Mouse (Mus musculus) testis, postnatal 14 days (tissue): Measurements from ENCODE around the gene Foxp1.

Source experiments
- DNase-seq: peaks from one replicate; pipeline ENCODE4 v3.0.0; 2021; ENCODE audit warnings: low spot score

Gene Foxp1

DNA sequence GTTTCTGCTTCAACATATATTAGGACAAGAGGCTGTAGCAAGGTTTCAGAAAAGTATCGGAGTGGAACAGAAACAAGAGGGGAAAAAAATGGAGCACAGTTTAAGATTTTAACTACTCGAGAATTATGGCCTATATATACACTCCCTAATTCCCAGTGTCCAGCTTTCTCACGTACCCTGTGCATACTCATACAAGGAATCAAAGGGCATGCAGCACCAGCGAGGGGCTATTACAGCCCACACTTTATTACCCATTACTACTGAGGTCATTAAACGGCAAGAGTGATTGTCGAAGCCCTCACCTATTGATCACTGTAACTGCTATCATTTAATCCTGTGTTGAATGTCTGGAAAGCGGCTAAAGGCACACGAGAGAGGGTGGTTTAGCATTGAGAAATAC is 502.8 kb downstream of the Foxp1 start:
- no peak for DNase-seq

DNA sequence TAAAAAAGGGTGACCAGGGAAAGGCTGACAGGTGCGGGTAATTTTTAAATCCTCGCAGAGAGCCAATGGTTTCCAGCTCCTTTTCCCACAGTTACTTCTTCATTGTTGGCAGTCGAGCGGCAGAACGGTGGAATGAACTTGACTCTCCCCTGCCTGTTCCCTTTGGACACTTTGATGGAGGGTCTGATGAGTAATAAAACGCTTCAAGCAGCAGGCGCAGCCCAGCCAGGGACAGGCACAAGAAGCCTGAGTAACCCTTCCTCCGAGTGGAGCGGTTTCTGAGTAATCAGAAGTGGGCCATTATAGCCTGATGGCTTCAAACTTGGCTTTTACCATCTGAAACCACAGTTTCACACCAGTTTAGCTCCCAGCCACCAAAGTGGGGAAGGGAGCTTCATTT is 503.3 kb downstream of the Foxp1 start:
- no peak for DNase-seq

DNA sequence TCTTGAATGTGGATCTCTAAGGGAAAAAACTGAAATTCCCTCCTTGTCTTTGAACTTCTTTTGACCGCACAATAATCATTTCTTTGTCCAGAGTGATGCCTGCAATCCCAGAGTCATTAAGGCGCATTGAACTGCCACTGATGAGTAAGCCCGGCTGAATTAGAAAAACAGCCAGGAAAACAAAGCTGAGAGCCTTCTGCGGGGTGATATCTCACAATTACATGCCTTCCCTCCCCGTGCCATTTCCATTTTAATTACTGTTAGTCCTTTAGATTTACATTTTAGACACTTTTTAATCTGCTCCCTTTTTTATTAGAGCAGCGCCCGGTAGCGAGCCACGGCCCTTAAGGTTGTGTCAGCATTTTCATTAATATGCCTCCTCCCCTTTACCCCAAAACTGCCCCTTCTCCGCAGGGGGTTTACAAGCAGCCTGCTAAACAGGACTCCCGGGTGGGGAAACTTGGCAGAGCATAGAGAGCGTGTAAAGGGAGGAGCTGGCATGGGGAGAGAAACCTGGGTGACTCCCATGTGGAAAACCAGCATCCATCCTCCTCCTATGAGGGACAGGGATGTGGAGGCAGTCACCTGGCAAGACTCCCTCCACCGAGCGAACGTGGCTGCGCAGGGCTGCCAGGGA is 508.5 kb downstream of the Foxp1 start:
- no peak for DNase-seq

DNA sequence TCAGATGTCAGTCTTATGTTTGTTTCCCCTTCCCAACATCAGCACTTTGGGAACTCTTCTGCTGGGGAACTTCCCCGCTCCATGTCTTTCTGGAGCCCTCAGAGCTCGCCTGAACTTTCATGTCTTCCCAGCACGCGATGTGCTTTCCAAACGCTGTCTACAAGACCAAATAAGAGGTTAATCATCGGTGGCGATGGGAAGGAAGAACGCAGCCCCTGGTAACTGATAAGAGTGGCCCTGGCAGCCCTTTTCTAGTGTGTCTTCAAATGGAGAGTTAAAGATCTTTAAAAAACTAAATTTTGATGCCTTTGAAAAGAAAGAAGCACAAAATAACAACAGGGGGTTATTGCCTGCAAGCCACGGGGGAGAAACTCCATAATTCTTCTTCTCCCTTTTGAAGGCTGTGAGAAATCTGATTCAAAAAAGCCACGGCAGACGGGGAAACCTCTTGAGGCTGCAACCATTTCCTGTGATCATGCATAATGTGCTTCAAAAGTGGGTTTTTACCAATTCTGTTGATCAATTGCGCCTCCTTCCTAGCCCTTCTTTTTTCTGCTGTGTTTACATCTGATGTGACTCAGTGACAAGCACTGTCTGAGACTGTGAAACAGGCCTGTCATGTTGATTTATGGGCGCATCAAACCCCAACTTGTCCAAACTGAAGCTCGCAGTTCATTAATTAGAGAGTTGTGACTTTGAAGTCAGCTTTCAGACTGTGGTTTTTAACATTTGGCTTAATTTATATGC is 509.2 kb downstream of the Foxp1 start:
- DNase-seq = no peak

DNA sequence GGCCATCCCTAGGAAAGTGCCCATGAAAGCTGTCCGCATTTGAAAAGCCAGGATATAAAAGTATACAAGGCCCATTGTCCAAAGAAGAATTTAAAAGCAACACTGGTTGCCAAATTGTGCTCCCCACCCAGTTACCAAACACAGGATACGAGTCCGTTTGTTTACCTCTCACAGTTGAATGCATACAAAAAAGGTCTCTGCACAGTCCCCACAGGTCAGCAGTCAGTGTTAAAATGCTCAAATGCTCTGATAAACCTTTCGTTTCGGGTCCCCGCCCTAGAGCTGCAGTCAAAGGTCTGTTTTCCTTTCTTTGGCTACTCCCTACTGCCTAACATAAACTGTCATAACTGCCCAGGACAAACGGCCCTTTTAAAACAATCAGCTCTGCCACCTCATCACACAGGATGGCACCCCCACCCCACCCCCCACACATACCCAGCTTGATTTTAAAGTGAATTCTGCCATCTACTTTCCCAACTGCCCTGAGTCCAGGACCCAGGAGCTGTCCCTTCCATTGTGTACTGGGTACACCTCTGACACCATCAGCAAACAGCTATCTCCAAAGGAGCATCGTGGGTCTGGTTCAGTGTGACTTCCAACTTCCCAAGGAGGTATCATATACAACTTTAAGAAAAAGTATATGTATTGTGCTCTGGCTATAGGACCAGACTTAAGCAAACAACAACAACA is 510.5 kb downstream of the Foxp1 start:
- no peak for DNase-seq

DNA sequence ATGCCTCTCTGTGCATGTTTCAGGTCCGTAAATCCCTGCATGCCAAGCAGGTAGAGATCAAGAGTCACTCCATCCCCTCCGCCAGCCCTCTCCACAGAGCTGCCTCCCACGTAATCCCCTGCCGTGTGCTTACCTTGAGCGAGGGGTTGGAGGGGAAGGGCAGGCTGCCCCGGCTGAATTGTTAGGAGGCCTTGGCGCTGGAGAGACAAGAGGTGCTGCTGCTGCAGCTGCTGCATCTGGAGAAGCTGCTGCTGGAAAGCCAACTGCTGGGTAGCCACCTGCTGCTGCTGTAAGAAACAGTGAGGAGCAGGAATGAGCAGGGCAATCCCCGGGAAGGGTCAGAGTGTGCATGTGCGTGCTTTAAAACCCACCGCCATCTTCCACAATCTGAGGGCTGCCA is 512.8 kb downstream of the Foxp1 start:
- DNase-seq = no peak

DNA sequence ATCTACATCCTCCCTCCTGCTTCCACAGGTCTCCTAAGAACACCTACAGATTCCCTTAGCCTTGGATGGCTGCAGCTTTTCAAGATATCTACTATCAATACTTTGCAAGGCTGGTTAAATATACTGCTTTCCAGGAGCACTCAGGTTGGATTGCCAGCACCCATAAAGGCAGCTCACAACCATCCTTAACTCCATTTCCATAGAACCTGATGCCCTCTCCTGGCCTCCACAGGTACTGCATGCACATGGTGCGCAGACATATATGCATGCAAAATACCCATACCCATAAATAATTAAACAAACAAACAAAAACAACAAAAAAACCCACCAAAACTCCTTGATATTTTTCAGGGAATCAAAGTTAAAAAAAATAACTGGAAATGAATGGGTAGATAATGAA is 514.0 kb downstream of the Foxp1 start:
- no peak for DNase-seq

DNA sequence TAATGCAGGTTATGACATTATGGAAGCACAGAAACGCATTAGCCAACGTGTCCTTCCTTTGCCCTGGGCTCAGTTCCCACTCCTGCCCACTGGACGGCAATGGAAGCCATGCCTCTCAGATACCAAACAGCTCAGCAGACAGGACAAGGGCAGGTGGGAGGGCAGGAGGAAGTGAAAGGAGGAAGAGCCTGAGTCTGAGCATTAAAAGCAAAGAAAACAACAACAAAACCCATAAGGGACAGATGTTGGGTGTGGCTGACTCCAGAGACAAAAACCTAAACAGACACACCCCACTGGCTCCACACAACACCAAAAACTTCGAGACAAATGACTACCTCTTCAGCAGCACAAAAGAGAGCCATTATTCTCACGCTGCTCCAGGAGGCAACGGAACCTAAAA is 515.0 kb downstream of the Foxp1 start:
- DNase-seq = no peak

DNA sequence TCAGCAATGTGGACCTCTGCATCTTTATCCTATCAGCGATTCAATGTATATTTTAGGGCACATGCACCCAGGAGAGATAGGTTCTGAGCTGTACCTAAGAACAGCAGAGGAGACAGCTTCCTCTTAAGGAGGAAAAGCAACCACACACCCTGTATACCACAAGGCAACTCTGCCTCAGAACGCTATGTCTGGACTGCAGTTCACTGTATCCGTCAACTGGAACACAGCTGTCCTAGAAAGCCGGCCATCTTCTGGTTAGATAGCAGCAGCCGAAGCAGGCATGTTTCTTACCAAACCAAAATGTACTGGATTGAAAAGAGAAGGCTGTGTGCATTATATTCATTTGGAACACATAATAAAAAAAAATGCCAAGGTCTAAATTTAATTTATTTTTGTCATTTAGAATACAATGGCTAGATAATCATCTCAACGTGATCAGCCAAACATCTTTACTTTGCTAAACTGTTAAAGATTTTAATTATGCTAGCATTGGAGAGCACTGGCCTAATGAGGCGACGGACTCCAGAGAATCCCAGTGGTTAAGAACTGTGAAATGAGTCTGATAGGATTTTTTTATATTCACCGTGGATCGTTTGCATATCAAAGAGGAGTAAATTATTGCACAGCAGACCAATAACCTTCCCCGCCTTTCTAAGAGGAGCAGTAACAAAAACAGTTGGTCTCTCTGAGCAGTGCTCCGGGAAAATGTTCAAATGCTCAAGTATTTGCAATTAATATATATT is 518.1 kb downstream of the Foxp1 start:
- DNase-seq = no peak

DNA sequence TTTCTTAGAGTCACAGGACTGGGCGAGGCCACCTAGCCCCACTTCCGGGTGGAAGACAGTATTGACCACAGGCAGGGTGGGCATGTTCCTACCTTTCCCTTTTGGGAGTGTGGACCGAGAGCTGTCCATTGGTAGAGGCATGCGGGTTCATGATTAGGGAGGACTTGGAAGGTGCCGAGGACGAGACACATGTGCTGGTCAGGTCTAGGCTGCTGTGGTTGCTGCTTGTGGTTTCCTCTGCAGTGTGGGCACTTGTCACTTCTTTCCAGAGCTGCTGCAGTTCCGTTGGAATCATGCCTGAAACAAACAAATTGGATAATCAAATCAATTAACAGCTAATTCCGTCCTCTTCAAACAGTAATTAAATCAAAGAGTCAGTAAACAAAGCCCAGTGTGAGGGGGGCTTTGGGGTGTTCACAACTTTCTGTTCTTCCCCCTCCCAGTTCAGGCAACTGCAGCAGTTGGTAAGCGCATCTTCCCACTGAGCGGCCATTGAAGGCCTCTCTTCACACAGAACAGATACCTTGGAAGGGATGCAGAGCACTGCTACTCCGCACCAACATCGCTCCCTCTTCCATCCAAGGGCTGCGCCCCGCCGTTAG is 519.3 kb downstream of the Foxp1 start:
- no peak for DNase-seq

DNA sequence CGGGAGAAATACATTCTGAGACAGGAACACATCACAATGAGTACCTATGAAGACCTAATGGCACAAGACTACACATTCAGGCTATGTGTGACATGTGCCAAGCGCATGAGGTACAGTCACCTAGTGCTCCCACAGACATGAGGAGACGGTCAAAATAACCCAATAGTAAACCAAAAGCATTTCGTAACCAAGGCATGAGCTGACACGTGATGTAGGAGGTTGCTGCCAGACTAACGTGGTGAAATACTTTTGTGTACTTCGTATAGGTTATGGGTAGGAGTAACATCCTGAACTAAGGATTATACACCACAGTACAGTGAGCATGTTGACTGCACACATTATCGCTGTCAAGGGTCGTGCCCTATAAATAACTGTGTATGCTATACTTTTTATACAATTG is 520.9 kb downstream of the Foxp1 start:
- no peak for DNase-seq

DNA sequence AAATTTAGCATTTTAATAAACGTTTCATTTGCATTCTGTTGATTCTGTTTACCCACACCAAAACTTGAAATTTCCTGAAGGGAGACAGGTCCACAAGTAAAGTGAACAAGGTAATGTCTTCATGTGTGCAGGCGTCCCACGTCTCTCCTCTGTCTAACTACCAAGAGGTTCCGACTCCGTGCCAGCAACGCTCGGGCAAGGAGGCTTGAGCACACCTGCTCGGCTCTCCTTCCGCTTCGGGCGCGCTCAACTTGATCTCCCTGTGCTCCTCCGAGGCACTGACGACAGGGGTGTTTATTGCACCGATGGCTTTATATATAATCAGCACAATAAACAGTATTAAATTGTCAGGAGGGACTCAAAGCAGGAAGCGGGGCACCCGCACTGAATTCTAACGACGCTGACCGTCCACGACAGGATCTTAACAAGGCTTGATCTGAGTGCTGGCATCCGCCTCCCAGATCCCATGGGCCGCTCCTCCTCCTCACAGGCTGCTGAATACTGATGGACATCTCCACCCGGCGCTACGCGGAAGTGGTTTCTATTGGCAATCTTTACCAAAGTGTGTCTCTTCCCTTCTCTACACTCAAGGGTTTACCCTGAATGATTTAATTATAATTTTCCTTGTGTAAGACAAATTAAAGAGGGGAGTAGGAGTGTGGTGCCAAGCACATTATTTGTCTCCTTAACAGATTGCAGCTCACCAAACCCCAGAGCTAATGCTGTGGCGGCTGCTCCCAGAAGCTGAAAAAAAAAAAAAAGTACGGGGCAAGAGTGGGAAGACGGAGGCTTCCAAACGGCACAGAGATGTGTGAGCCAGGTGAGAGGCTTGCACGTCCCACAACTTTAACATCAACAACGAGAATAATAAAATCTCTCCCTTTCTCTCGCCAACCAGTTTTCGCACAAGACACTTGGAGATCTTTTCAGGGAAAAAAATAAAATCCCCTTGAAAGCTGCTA is 523.3 kb downstream of the Foxp1 start:
- DNase-seq = no peak

DNA sequence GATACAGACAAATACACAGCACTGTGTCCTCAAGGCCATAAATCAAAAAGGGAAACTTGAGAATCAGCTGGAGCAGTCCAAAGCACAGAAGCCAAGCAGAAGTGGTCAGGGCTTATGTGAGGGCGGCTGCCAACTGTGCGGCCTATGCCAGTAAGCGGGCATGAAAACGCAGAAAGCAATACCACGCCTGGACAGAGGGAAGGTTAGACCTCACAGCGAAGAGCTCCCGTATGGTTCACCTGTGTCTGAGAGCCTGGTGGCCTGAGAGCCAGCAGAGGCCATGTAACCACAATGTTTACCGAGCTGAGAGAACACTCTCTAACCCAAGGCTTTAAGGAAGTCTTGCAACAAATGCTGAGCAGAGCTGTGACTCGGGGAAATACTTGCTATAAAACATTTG is 524.8 kb downstream of the Foxp1 start:
- no peak for DNase-seq

DNA sequence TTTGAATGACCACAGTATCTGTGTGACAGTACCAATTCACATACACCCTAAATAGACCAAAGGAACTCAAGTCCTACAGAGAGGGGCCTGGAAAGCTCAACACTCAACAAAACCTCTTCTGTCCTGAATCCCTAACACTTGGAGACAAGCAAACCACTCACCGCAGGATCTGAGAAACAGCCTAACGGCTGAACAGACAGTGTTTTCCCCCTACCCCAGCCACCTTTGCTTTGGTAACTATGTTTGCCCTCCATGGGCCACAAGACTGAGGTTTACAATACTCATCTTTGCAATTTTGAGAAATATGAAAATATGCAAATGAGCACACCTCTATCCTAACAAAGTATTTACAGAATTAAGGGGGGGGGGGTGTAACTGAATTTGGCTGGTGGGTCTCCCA is 525.7 kb downstream of the Foxp1 start:
- DNase-seq = no peak

DNA sequence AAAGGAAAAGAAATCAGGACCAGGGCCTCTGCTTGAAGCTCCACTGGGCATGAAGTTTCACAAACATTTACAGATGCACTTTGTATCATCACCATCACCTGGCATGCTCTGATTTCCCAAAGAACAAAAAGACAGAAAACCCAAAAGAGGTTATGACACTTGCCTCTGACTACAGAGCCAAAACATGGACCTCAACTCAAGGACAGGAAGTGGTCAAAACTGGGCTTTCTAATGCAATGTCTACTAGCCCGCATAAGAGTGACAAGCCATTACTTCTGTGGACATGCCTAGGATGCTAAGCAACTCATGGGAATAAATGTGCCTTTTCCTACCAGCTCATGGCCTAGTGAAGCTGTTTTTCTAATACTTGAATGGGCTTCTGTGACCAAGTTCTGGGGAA is 526.2 kb downstream of the Foxp1 start:
- no peak for DNase-seq

DNA sequence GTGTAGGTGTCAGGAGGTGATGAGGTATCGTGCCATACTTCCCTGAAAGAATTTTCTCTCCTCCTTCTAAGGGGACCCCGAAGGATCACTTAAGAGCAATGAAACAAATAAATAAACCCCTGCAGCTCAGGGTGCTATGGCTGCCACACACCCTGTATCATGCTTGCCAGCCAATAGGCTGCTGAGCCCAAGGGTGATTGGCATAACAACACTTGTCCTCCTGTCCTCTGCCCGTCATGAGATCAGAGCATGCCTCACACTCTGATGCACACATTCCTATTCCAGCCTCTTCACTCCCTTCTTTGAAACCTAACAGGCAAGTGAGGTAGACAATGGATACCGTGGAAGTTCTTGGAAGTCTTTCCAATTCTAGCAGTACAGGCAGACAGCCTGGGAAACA is 526.8 kb downstream of the Foxp1 start:
- no peak for DNase-seq

DNA sequence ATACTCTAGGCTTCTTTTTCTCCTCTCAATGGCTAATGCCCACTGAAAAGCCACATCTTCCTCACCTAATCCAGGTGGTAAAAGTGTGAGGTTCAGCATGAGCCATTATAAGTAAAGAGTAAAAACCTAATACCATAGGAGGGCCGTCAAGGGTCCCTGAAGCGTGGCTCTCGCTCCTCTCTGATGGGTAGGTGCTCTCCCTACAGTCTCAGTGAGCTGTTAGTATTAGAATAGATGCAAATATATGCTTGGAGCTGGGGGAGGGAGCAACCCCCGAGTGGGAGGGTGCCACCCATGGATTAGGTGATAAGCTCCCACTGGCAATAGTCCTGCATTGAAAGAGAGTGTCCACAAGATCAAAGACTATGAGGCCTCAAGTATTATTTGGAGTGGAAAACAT is 527.6 kb downstream of the Foxp1 start:
- no peak for DNase-seq

DNA sequence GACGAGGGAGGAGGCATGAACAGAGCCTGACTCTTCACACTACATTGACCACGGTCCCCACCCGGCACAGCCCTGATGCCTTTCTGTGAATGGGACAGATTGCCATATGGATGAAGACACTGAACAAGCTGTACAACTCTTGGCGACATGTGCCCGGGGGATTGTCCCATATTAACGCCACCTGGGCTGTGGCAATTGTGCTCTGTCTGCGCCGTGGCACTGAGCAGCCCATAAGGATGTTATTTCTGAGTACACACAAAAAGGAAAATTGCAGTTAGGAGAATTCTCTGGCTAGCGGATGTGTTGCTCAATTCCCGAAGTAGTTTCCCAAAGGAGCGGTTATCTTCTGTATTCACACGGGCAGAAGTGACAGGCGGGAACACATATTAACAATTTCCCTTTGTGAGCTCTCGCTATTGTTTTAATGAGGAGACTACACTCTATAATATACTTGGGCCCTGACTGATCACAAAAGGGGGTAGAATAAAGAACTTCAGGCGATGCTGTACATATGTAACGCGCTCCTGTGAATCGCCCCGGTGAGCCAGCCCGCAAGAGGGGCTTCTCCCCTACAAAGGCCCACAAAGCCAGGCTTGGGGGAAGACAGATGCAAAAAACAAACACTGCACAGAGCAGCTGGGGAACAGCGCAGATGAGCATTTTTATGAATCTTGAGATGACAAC is 528.3 kb downstream of the Foxp1 start:
- DNase-seq = no peak

DNA sequence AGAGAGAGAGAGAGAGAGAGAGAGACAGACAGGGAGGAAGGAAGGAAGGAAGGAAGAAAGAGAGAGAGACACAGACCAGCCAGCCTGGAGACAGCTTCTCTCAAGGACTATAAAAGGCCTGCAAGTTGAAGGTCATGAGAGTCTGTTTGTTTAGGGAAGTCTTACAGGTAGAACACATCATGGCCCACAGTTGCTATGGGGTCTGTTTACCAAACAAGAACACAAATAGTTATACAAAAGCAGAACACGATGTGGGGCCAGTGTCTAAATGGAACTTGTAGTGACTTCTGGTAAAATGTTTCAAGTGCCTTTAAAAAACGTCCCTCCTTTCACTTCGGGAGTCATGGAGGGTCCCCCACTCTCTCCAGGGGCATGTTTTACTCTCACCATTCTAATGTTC is 529.3 kb downstream of the Foxp1 start:
- DNase-seq = no peak

DNA sequence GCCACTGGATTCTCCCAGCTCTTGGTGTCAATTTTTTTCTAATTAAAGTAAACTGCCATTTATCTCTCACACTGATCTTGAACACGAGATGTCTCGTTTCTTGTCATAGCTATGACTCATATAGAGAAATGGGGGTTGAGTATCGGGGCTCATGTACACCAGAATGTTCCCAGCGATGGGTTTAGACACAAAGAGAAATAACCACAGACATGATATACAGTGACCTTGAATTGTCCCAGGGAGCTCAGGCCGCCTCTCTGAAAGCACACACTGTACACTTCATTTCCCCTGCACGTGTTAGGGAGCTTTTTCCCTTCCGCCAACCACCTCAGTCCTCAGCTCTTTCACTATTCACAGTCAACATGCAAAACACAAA is 529.8 kb downstream of the Foxp1 start:
- DNase-seq = peak; percentile 14
